Mouse (Mus musculus) hematopoietic stem cell, adult 5-6 weeks (primary cell): ENCODE measurements around the gene Clec4g. TPM values are rescaled to one million over a fixed set of nuclear protein-coding genes. Genes with fewer than 3 reads are reported as not detected.
A peak's percentile ranks its signal among the peaks of the same experiment; 100 is the strongest.
"Not testable (repeated sequence)": the region's sequence is repeated elsewhere in the genome, so short reads cannot be mapped to it uniquely, and the experiment has no call there.

Source experiments
- ATAC-seq, 2 experiments: fragments of 125-278 bp in 1 of 2; replicated peaks in 1 of 2; 2 replicates each; pipeline ENCODE4 v1.8.0; 2016 to 2017; ENCODE audit warnings: inconsistent platforms in 2 of 2, mild to moderate bottlenecking in 2 of 2, moderate number of reproducible peaks in 2 of 2, low read depth in 1 of 2, moderate TSS enrichment in 1 of 2; ENCODE audit not compliant: low FRiP score in 2 of 2, poor library complexity in 2 of 2, severe bottlenecking in 2 of 2, insufficient read depth in 1 of 2, low TSS enrichment in 1 of 2
- total RNA-seq: library from RNA; stranded (forward); fragments of 172-1452, 232-1000 nt; gene quantifications from 2 replicates; pipeline ENCODE4 v1.2.3, GENCODE M21; 2017

Clec4g gene
- total RNA-seq, result 0.81 TPM in 1 of 2 replicates, not detected in the other

DNA sequence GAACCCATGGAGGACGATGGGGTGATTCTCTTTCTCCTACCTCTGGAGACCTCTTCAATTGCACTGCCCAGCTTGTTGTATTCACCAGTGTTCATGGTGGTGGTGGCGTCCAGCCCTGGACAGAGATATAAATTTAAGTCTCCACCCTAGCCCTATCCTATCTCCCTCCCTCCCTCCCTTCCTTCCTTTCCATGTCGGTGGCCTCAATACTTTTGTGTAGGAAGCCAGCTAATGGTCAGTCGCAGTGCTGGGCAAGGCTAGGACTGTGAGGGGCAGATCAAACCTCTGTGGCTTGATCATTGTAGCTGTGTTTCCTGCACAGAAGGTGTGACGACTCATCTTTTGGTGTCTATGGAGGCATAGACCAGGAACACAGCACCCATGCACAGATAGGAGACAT lies at the start of gene Clec4g:
Gene Clec4g, minus strand, starts transcription at position 101 of the 400 bp plus-strand sequence.
- ATAC-seq, result no peak

DNA sequence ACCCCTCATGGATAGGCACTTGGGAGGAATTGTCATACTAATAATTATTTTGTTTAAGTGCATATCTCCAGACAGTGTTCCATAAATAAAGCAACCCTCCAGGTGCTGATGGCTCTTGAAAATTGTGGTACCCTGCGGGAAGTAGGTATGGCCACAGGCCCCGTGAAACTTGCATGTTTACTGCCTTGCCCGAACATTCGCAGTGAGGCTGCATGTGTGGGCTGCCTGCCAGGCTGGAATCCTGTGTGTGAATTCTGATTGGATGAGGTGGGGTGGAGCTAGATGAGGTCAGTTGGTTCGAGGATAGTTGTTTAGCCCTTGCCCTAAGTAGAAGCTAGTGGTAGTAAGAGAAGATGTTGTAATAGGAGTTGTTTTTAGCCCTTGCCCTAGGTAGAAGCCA lies 48.2 kb upstream of the Clec4g start:
- ATAC-seq, result not testable (repeated sequence)

GRCm38 (mm10) chr8:3754261-3754850 lies 33.9 kb upstream of the Clec4g start:
- peak; percentile 97 to 99 for ATAC-seq

GRCm38 (mm10) chr8:3748761-3749160 lies 28.3 kb upstream of the Clec4g start, which contains the start of gene Cd209a:
Gene Cd209a (minus strand): TSS chr8:3748984.
- no peak for ATAC-seq

- no peak for ATAC-seq
Observed at GRCm38 (mm10) chr8:3736947-3737346, 16.5 kb upstream of the Clec4g start.

- no peak for ATAC-seq
Observed at GRCm38 (mm10) chr8:3735599-3735998, 15.1 kb upstream of the Clec4g start.

- no peak for ATAC-seq
Observed at GRCm38 (mm10) chr8:3734084-3734483, 13.6 kb upstream of the Clec4g start.

- no peak for ATAC-seq
Observed at GRCm38 (mm10) chr8:3721041-3721440, 590 bp upstream of the Clec4g start.

DNA sequence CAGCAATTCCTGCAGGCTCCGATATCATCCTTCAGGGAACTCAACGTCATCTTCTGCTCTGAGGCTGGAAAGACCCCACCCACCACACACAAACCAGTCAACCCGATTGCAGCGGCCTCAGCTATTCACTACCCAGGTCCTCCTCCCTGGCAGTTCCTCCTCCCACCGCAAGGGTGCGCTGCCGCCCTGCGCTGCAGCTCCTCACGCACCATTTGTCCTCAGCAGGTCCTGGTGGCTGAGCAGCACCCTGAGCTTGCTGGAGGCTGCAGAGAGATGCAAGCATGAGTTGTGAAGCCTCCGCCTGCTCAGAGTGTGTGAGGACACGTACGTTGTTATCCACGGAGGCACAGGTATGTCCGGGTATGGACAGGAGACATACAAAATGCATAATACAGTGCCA lies 1.9 kb downstream of the Clec4g start:
- peak; percentile 97 to 98 for ATAC-seq

GRCm38 (mm10) chr8:3717321-3717954 lies 3.0 kb downstream of the Clec4g start:
- no peak for ATAC-seq

- peak; percentile 94 to 95 for ATAC-seq
Observed at GRCm38 (mm10) chr8:3711646-3712045, 8.8 kb downstream of the Clec4g start.

GRCm38 (mm10) chr8:3710312-3710711 lies 10.1 kb downstream of the Clec4g start:
- no peak for ATAC-seq

DNA sequence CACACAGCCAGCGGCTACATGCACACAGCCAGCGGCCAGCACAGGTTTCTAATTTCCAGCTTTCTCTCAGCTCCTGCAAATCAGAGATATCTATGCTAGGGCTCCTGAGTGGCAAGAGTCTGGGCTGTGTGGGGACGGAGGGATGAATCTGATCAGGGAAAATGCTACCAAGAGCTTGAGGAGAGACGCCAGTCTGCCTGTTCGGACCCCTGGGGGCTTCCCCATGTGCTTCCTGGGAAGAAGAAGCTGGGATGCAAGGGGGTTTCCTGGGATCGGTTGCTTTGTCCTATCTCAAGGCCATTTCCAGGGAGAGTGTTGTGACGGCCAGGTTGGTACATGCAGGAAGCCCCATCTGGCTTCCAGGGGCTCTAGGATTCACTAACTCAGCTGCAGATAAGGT lies 12.8 kb downstream of the Clec4g start:
- no peak for ATAC-seq

DNA sequence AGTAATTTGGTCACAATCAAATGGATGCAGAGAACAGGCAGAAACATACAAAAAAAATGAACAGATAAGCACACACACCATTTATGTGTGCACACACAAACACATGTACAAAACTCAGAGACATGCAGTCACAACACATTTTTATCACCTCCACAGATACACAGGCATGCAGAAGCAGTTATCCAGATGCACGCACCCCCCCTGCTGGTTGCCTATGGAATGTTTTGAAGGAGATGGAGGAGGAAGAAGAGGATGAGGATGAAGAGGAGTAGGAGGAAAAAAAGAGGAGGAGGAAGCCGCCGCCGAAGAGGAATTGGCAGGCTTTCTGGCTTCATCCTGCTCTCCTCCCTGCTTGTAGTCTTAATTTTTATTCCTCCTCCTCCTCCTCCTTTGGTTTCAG lies 14.7 kb downstream of the Clec4g start:
- peak in 1 of 2 experiments; percentile 43; a peak in 1 of 4 replicates for ATAC-seq

- peak; percentile 42 to 45; a peak in 1 of 4 replicates for ATAC-seq
Observed at GRCm38 (mm10) chr8:3701491-3701890, 19.0 kb downstream of the Clec4g start.

GRCm38 (mm10) chr8:3694121-3694520 lies 26.3 kb downstream of the Clec4g start, which contains the start of gene Fcer2a:
Gene Fcer2a (minus strand): TSS chr8:3694175.
- ATAC-seq, result no peak

DNA sequence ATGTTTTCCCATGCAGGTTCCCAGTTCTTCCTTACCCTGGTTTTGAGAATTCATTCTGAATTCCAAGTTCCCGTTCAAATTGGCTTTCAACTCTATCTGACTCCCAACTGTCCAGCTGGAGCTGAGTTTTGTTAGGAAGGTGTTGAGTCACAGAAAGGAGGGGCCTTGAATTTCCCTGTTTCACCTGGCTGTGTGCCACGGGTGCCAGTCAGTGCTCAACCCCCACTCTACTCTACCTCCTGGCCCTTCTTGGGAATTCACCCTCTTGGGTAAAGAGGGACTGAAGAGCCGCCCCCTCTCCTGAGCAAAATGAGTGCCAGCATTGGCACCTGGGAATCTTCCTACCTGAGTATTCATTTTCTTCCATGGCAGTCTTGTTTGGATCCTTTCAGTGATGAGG lies 29.7 kb downstream of the Clec4g start:
- ATAC-seq, result no peak

GRCm38 (mm10) chr8:3687537-3687936 lies 32.9 kb downstream of the Clec4g start:
- peak in 1 of 2 experiments; percentile 62; a peak in 1 of 4 replicates for ATAC-seq

GRCm38 (mm10) chr8:3685422-3685821 lies 35.0 kb downstream of the Clec4g start:
- ATAC-seq, result no peak
